Mouse (Mus musculus) small intestine, adult 2 months (tissue): ENCODE measurements at regions not wholly inside any gene's neighbourhood (a gene's known extent, or its start where the extent isn't known, plus 50 kb on each side); places are given as distances from the start of the nearest gene placed in this dataset.

Experiments
- CTCF ChIP-seq: fragments of 200-500 bp; IDR thresholded peaks from 2 replicates; pipeline ENCODE4 v1.5.1; 2012; ENCODE audit warnings: low read depth, mild to moderate bottlenecking, control low read depth, inconsistent platforms, low read length, moderate library complexity, mixed read lengths; ENCODE audit not compliant: insufficient replicate concordance, insufficient read length; ENCODE audit errors: extremely low read depth
- POLR2A ChIP-seq: fragments of 200-500 bp; IDR thresholded peaks from 2 replicates; pipeline ENCODE4 v1.6.1; 2012; ENCODE audit warnings: low read depth, mild to moderate bottlenecking, control low read depth, inconsistent platforms, low read length, moderate library complexity

GRCm38 (mm10) chr8:44744991-44745658 is 190.1 kb upstream of the Fat1 start:
- no peak for TF ChIP-seq POLR2A
- no peak for TF ChIP-seq CTCF
